Mouse (Mus musculus) hindbrain, embryonic 10.5 days (tissue): ENCODE data around the gene Utrn. TPM values are rescaled to one million over a fixed set of nuclear protein-coding genes. Genes with fewer than 3 reads are reported as not detected.

Experiments used
- DNase-seq: peaks from one replicate; pipeline ENCODE4 v3.0.0-alpha.2; 2017; ENCODE audit warnings: low spot score
- H3K27ac ChIP-seq: fragments of 300-500 bp; sonication (generic); 2 replicates; pipeline ENCODE4 v1.5.1; 2016; ENCODE audit warnings: mild to moderate bottlenecking, moderate library complexity
- H3K27me3 ChIP-seq: fragments of 300-500 bp; sonication (generic); 2 replicates; pipeline ENCODE4 v1.6.1; 2016; ENCODE audit warnings: mild to moderate bottlenecking; ENCODE audit not compliant: poor library complexity, insufficient read depth, severe bottlenecking
- H3K36me3 ChIP-seq: fragments of 300-500 bp; sonication (generic); 2 replicates; pipeline ENCODE4 v1.6.1; 2016; ENCODE audit warnings: mild to moderate bottlenecking, moderate library complexity
- H3K4me1 ChIP-seq: fragments of 300-500 bp; sonication (generic); replicated peaks from 2 replicates; pipeline ENCODE4 v1.6.1; 2016; ENCODE audit warnings: mild to moderate bottlenecking
- H3K4me3 ChIP-seq: fragments of 300-500 bp; sonication (generic); 2 replicates; pipeline ENCODE4 v1.5.1; 2016; ENCODE audit warnings: mild to moderate bottlenecking, moderate library complexity
- H3K9me3 ChIP-seq: fragments of 300-500 bp; sonication (generic); 2 replicates; pipeline ENCODE4 v1.6.1; 2016; ENCODE audit warnings: mild to moderate bottlenecking, moderate library complexity
- WGBS: fragments of 180-500 bp; shearing (Covaris S2); methylation state at CpG from one replicate; pipeline ENCODE4 v1.1.7; 2016; 5-methylcytosine and 5-hydroxymethylcytosine counted together
- polyA plus RNA-seq: library from polyadenylated mRNA; unstranded; fragments of >200 nt; fragmentation: Nextera tagmentation; extraction: Ambion mirVana; gene quantifications from 2 replicates; pipeline ENCODE4 v1.2.1, GENCODE M21; 2016

Utrn gene
- polyA plus RNA-seq, 1 experiment from 2014 or later, result 38.7 TPM

DNA sequence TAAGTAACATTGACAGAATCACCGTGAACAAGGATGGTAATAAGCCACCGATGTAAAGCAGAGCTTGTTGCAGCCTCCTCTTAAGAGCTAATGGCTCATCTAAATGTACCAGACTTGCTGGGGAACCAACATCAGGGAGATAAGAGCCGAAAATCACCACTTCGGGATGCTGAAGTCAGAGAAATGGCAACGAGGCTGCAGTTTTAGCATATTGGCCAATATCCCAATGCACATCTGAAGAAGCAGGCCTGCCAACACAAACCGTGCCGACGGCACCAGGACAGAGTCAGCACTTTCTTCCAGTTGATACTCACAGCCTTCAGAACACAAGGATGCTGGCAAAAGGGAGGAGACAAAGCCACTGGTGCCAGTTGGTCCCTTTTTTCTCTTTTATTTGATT lies 442.3 kb downstream of the Utrn start:
- Histone ChIP-seq H3K27ac (no peak overlapping the region), H3K36me3 (no peaks in the 10 kb centered on the region), H3K4me1 (no peaks in the 10 kb centered on the region), H3K27me3 (no peaks in the 10 kb centered on the region), H3K9me3 (no peaks in the 10 kb centered on the region), H3K4me3 (no peak overlapping the region)
- DNase-seq, result no peak
- 89% methylated on average over 8 of the region's 8 CpGs for WGBS

DNA sequence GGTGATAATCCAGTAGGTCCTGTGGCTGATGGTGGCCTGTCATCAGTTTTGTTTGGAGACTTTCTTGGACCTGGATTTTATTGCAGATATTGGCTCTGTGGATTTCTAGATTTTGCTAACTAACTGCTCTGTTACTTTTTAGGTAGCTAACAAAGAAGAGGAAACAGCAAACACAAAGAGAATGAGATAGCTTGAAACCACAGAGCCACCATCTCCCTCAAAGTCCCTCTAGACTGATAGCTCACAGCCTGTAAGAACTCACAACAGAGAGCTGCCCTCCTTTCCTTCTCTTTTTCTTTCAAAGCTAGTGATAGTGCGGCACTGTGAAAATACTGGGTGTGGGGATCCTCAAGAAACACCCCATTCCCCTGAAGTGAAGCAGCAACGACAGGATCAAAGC lies 444.2 kb downstream of the Utrn start:
- WGBS, result 85% methylated on average over 2 of the region's 2 CpGs
- H3K27ac ChIP-seq, result no peak overlapping the region
- no peaks in the 10 kb centered on the region for H3K4me1 ChIP-seq
- H3K27me3 ChIP-seq, result no peaks in the 10 kb centered on the region
- no peaks in the 10 kb centered on the region for H3K36me3 ChIP-seq
- no peak for DNase-seq
- no peak overlapping the region for H3K4me3 ChIP-seq
- H3K9me3 ChIP-seq, result no peaks in the 10 kb centered on the region

DNA sequence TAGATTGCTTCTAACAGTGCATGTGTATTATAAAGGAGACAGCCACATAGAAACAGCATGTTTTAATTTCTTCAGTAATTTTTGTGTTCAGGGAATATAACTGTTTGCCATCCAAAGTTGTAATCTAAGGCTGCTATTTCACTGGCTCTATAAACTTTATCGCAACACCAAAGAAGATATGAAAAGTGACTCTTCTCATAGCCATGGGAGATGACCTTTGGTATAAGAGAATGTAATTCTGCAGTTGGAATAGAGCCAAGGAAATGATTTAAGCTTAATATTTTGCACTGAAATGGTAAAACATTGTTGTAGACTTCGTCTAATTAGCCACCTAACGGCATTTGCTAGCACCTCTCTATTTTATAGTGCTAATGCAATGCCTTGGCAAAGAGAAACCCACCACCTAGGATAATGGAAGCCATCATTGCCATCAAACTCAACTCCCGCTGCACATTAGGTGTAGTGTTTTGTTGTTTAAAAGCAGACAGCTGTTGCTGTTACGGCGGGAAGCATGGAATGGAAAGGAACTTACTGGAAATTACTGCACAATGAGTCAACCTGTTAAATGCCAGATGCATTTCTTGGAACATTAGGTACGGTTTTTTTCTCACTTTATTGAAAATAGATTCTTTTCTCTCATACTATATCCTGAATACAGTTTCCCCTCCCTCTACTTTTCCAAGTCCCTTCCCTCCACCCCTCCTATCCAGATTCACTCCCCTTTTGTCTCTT lies 445.0 kb downstream of the Utrn start:
- DNase-seq, result no peak
- no peaks in the 10 kb centered on the region for H3K4me1 ChIP-seq
- H3K27ac ChIP-seq, result no peak overlapping the region
- no peaks in the 10 kb centered on the region for H3K36me3 ChIP-seq
- no peaks in the 10 kb centered on the region for H3K27me3 ChIP-seq
- 92% methylated on average over 7 of the region's 7 CpGs for WGBS
- no peak overlapping the region for H3K4me3 ChIP-seq
- no peaks in the 10 kb centered on the region for H3K9me3 ChIP-seq

DNA sequence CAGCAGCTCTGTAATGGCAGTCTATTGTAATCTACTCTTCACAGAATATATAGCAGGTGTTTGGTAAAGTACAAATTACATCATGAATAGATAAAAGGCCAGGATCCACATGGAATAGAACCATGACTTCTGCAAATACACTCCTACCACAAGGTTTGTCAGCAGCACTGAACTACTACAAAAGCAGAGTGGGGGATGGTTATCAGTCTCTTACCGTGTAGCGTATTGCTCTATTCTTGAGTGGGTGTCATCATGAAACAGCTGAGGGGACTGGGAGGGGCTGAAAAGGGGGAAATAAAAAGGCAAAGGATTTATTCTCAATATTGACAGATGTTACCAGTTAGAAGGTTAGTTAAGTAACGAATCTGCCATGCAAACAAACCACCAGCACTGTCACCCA lies 454.2 kb downstream of the Utrn start:
- no peak for DNase-seq
- H3K27ac ChIP-seq, result no peak overlapping the region
- no peaks in the 10 kb centered on the region for H3K27me3 ChIP-seq
- H3K4me1 ChIP-seq, result no peaks in the 10 kb centered on the region
- no peak overlapping the region for H3K4me3 ChIP-seq
- H3K36me3 ChIP-seq, result peaks cover 8% of the 10 kb centered on the region
- H3K9me3 ChIP-seq, result no peaks in the 10 kb centered on the region
- 96% methylated on average over 3 of the region's 3 CpGs for WGBS

DNA sequence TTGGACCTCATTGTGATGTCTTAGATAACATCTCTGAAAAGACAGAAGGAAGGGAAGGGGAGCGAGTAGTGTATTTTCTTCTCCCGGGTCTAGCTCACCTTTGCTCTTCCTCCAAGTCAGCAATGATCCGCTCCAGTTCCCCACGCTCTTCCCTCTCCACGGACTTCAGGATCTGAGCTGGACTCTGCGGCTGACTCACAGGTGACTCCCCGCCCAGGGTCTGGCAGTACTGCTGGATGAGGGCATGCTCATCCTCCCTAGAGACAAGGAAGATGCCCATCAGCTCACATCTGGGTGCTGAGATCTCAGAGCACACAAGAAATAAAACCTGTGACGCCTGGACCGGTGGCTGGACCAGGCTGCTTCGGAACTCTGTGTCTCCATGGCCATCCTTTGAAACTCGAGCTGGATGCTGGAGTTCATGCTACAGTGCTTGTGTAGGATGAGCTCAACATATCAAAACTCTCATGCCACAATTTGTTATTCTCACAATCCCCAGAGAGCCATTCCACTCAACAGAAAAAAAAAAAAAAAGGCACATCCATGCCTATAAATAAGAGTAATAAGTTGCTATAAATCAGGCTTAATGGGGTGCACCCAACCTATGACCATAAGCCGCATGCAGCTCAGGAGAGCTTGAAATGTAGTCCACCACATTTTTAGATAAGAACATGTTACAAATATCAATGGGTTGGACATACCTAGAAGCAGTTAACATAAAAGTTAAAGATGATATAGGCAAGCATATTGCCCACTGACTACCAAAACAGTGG lies 462.6 kb downstream of the Utrn start:
- WGBS, result 89% methylated on average over 12 of the region's 12 CpGs
- H3K36me3 ChIP-seq, result peaks cover 12% of the 10 kb centered on the region
- H3K27ac ChIP-seq, result no peak overlapping the region
- DNase-seq, result no peak
- H3K27me3 ChIP-seq, result no peaks in the 10 kb centered on the region
- H3K4me1 ChIP-seq, result no peaks in the 10 kb centered on the region
- H3K9me3 ChIP-seq, result no peaks in the 10 kb centered on the region
- no peak overlapping the region for H3K4me3 ChIP-seq

DNA sequence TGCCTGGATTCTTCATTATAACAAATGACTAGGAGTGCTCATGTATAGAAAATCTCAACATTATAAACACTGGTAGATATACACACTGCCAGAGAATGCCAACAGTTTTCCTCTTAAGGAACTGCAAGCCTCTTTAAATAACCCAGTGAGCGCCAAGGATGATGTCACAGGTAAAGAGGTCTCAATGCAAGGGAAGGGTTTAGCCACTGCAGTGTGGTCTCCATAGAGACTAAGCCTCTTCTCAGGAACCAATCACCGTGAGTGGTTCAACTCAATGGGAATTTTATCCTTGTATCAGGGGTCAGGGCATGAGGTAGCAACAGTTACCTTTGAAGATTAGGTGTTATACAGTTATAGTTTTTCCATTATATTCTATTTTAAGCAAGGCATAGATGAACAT lies 469.7 kb downstream of the Utrn start:
- 64% methylated on average over 2 of the region's 2 CpGs for WGBS
- H3K4me1 ChIP-seq, result no peaks in the 10 kb centered on the region
- no peak for DNase-seq
- peaks cover 18% of the 10 kb centered on the region for H3K36me3 ChIP-seq
- H3K9me3 ChIP-seq, result no peaks in the 10 kb centered on the region
- no peak overlapping the region for H3K4me3 ChIP-seq
- H3K27me3 ChIP-seq, result no peaks in the 10 kb centered on the region
- no peak overlapping the region for H3K27ac ChIP-seq

GRCm38 (mm10) chr10:12380139-12380538 lies 489.0 kb downstream of the Utrn start:
- Histone ChIP-seq H3K27ac (no peak overlapping the region), H3K27me3 (no peaks in the 10 kb centered on the region), H3K36me3 (no peaks in the 10 kb centered on the region), H3K4me1 (no peaks in the 10 kb centered on the region), H3K4me3 (no peak overlapping the region), H3K9me3 (no peaks in the 10 kb centered on the region)
- 100% methylated on average over 1 of the region's 1 CpGs for WGBS
- DNase-seq, result no peak

DNA sequence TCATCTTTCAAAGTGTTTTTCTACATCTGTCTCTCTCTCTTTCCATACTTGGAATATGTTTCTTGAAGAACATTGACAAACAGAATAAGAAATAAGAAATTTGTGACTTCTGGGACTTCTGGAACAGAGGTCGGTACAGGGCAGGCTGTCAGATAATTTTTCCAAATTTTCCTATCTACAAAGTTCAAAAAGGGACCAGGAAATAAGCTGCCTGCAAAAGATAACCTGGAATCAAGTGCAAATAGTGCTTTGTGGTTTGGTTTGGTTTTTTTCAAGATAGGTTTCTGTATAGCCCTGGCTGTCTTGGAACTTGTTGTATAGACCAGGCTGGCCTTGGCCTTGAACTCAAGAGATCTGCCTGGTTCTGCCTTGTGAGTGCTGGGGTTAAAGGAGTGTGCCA lies 490.0 kb downstream of the Utrn start:
- 92% methylated on average over 1 of the region's 1 CpGs for WGBS
- Histone ChIP-seq H3K27me3 (no peaks in the 10 kb centered on the region), H3K36me3 (no peaks in the 10 kb centered on the region), H3K9me3 (no peaks in the 10 kb centered on the region), H3K27ac (no peak overlapping the region), H3K4me3 (no peak overlapping the region), H3K4me1 (no peaks in the 10 kb centered on the region)
- no peak for DNase-seq

- WGBS, result 70% methylated on average over 3 of the region's 3 CpGs
- DNase-seq, result no peak
- Histone ChIP-seq H3K9me3 (no peaks in the 10 kb centered on the region), H3K27ac (no peak overlapping the region), H3K36me3 (no peaks in the 10 kb centered on the region), H3K4me1 (no peaks in the 10 kb centered on the region), H3K27me3 (no peaks in the 10 kb centered on the region), H3K4me3 (no peak overlapping the region)
These were observed 491.4 kb downstream of the Utrn start for GRCm38 (mm10) chr10:12377727-12378126.

DNA sequence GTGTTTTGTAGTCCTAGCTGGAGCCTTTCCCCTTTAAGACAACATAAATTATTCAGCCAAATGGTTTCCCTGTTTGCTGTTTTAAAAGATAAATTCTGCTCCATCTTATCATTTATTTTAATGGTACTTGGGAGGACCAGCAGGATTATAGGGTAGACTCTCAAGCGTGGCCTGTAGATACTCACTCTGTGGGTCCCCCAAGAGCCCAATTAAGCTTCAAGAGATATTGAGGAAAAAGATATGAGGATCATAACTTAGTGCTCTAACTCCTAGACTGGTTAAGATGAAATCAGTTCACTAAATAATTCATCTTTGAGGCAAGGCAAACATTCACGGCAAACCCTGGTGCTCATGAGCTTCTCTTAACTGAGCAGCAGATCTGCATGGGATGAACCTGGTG lies 493.1 kb downstream of the Utrn start:
- H3K4me1 ChIP-seq, result no peaks in the 10 kb centered on the region
- no peaks in the 10 kb centered on the region for H3K36me3 ChIP-seq
- 88% methylated on average over 2 of the region's 2 CpGs for WGBS
- no peak overlapping the region for H3K27ac ChIP-seq
- no peaks in the 10 kb centered on the region for H3K9me3 ChIP-seq
- no peaks in the 10 kb centered on the region for H3K27me3 ChIP-seq
- no peak for DNase-seq
- no peak overlapping the region for H3K4me3 ChIP-seq

- no peak for DNase-seq
- no peak overlapping the region for H3K4me3 ChIP-seq
- no peaks in the 10 kb centered on the region for H3K36me3 ChIP-seq
- no peaks in the 10 kb centered on the region for H3K27me3 ChIP-seq
- WGBS, result 83% methylated on average over 1 of the region's 1 CpGs
- no peak overlapping the region for H3K27ac ChIP-seq
- H3K4me1 ChIP-seq, result no peaks in the 10 kb centered on the region
- no peaks in the 10 kb centered on the region for H3K9me3 ChIP-seq
These were observed 494.4 kb downstream of the Utrn start for GRCm38 (mm10) chr10:12374741-12375140.

- H3K27ac ChIP-seq, result no peak overlapping the region
These were observed 514.6 kb downstream of the Utrn start for GRCm38 (mm10) chr10:12354556-12354955.

DNA sequence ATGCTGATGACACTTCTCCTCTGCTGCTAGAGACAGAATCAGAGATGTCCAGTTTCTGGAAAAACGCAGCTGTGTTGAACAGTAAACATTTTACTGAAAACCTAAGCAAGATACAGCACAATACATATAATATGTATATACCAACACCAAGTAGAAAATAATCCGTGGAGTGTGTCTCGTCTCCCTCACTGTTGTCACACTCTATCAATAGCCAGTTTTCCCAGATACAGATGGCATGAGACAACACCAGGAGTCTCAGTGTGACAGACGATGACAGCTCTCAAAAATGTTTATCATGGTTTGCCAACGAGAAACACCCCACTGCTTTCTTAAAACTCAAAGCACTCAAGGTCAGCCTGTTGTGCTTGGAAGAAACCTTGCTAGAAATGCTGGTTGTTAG lies 515.1 kb downstream of the Utrn start:
- Histone ChIP-seq H3K4me1 (no peaks in the 10 kb centered on the region), H3K4me3 (no peak overlapping the region), H3K27ac (no peak overlapping the region), H3K9me3 (no peaks in the 10 kb centered on the region), H3K27me3 (no peaks in the 10 kb centered on the region), H3K36me3 (no peaks in the 10 kb centered on the region)
- 83% methylated on average over 5 of the region's 5 CpGs for WGBS
- DNase-seq, result no peak

More at GRCm38 (mm10) chr10:12354556-12354955, 514.6 kb downstream of the Utrn start:
- no peaks in the 10 kb centered on the region for H3K36me3 ChIP-seq
- H3K9me3 ChIP-seq, result no peaks in the 10 kb centered on the region
- DNase-seq, result no peak
- no peaks in the 10 kb centered on the region for H3K4me1 ChIP-seq
- WGBS, result 83% methylated on average over 4 of the region's 4 CpGs
- no peaks in the 10 kb centered on the region for H3K27me3 ChIP-seq
- no peak overlapping the region for H3K4me3 ChIP-seq
